ENCODE assay signal across 15 mouse cellular contexts in genomic region chr2:102543961-102544719, GRCm38 (mm10). TPM values are rescaled to one million over a fixed set of nuclear protein-coding genes. Genes with fewer than 3 reads are reported as not detected.
A peak's percentile ranks its signal among the peaks of the same experiment; 100 is the strongest.
DNase-seq lines count a peak whose midpoint lies in the region; ATAC-seq and TF ChIP-seq lines count a peak whose summit lies in the region.
"Had no signal": no experiment of that assay in that cellular context is flagged by ENCODE, and none has a peak within 500 bp of the region (broad histone marks: within the 10 kb centered on the region; RNA-seq: fewer than 3 reads in every experiment).

No protein-coding gene starts in this region.

- H3K4me3 ChIP-seq in heart, embryonic 11.5 days (ENCODE audit: low read depth, low read length), result no peak overlapping the region
- no peak overlapping the region for H3K4me3 ChIP-seq in thymus, adult 2 months (ENCODE audit: control insufficient read depth, insufficient read depth, low read length)
- H3K4me3 ChIP-seq: embryonic facial prominence, embryonic 12.5 days had no signal

- WGBS in heart, embryonic 11.5 days (ENCODE audit: insufficient replicate concordance), result 33% methylated on average over 6 of the region's 6 CpGs
- WGBS in thymus, adult 2 months, result 66% methylated on average over 6 of the region's 6 CpGs

- no peak overlapping the region for H3K9ac ChIP-seq in heart, embryonic 11.5 days (ENCODE audit: low read depth, low read length)
- H3K9ac ChIP-seq: embryonic facial prominence, embryonic 12.5 days had no signal

- ATAC-seq in heart, embryonic 11.5 days (replicated peaks; ENCODE audit: insufficient number of reproducible peaks, low FRiP score, low TSS enrichment), result no peak
- ATAC-seq: intestine, postnatal 0 days had no signal

- H3K4me1 ChIP-seq in heart, embryonic 11.5 days (ENCODE audit: control insufficient read depth, insufficient read depth, low read length), result no peaks in the 10 kb centered on the region
- no peaks in the 10 kb centered on the region for H3K4me1 ChIP-seq in thymus, adult 2 months (replicated peaks; ENCODE audit: control insufficient read depth, insufficient read depth, low read length)

- TF ChIP-seq POLR2A in thymus, adult 2 months (IDR thresholded peaks at IDR 0.05; ENCODE audit: control insufficient read depth, extremely low read depth, insufficient read depth, low read length, poor library complexity), result no peak

- H3K9me3 ChIP-seq in heart, embryonic 11.5 days (replicated peaks; ENCODE audit: control insufficient read depth, low read length), result no peaks in the 10 kb centered on the region
- H3K9me3 ChIP-seq: embryonic facial prominence, embryonic 12.5 days had no signal

- H3K27ac ChIP-seq in heart, embryonic 11.5 days (ENCODE audit: low read depth, low read length), result no peak overlapping the region
- H3K27ac ChIP-seq in thymus, adult 2 months (ENCODE audit: control insufficient read depth, insufficient read depth, low read length), result no peak overlapping the region
- H3K27ac ChIP-seq: embryonic facial prominence, embryonic 12.5 days had no signal

- H3K36me3 ChIP-seq in heart, embryonic 11.5 days (ENCODE audit: control insufficient read depth, insufficient read depth, low read length), result no peaks in the 10 kb centered on the region
- no peaks in the 10 kb centered on the region for H3K36me3 ChIP-seq in thymus, adult 2 months (ENCODE audit: control insufficient read depth, insufficient read depth, low read length)
- H3K36me3 ChIP-seq: embryonic facial prominence, embryonic 12.5 days had no signal

- peak; percentile 41 for DNase-seq in heart, postnatal 4 days
- DNase-seq in 3T3-L1 (ENCODE audit: low read depth, low spot score), result peak; percentile 55
- peak; percentile 82 for DNase-seq in Muller cell, postnatal 12 days (ENCODE audit: inconsistent ontology term)
- DNase-seq in gastrocnemius, postnatal 14 days, result peak; percentile 31
- no peak for DNase-seq in thymus, adult 2 months
- DNase-seq in thymus, postnatal 25 days, result no peak
- no peak for DNase-seq in left cerebral cortex, adult 8-10 months (ENCODE audit: low spot score in 2 of 2)
- DNase-seq: adrenal gland, adult 8-10 months; cerebellum, adult 18-20 months; heart, postnatal 36 days; retina, postnatal 1 day had no signal

- peaks cover 12% of the 10 kb centered on the region; the same call in 1 of the 2 replicates for H3K27me3 ChIP-seq in heart, embryonic 11.5 days (ENCODE audit: control insufficient read depth, insufficient read depth, low read length)
- no peaks in the 10 kb centered on the region; the same call in 1 of the 2 replicates for H3K27me3 ChIP-seq in thymus, adult 2 months (ENCODE audit: control insufficient read depth, insufficient read depth, low read length)
- H3K27me3 ChIP-seq: embryonic facial prominence, embryonic 12.5 days had no signal

- TF ChIP-seq CTCF in thymus, adult 2 months (IDR thresholded peaks at IDR 0.05; ENCODE audit: borderline replicate concordance, control insufficient read depth, extremely low read depth, insufficient read depth, low read length, poor library complexity), result no peak

- intact Hi-C loops in gastrocnemius, postnatal 14 days (cut with DNase I; ENCODE audit: low total_unique reads), result no loop called here

- no peak overlapping the region for H3K4me2 ChIP-seq in heart, embryonic 11.5 days
- H3K4me2 ChIP-seq: embryonic facial prominence, embryonic 12.5 days; midbrain, embryonic 11.5 days had no signal

RNA-seq across cellular contexts. Expression of gene Pamr1, which starts 5.7 kb away (rescaled TPM):
- 1 to 10 TPM; 4.6 to 6.4 TPM for total RNA-seq in heart, postnatal 4 days (2021)
- polyA plus RNA-seq in heart, embryonic 11.5 days (2014; fragmentation: Nextera tagmentation; extraction: Ambion mirVana), result 0.56 and 1.4 TPM in 2 replicates
- total RNA-seq in gastrocnemius, postnatal 14 days (2021), result 10 to 100 TPM; 11.0 to 14.2 TPM
- polyA plus RNA-seq in thymus, adult 2 months (2012; rRNA removed), result 1.9 and 2.3 TPM in 2 replicates
- 10 to 100 TPM; 37.2 to 51.2 (median 39.9) TPM for total RNA-seq in left cerebral cortex, adult 8-10 months (2022)

Comparison
In these comparisons a context has a peak if more than half of its experiments do, and no peak if none do; other contexts are left out.
1. DNase-seq: peak in heart, postnatal 4 days (single experiment), 3T3-L1 (single experiment), Muller cell, postnatal 12 days (single experiment) and gastrocnemius, postnatal 14 days (single experiment); none in thymus, adult 2 months (single experiment), thymus, postnatal 25 days (single experiment) and left cerebral cortex, adult 8-10 months (0 of 2).